10 mouse cellular contexts compared by ENCODE assay signal in genomic region chr9:78395244-78395629, GRCm38 (mm10). TPM values are rescaled to one million over a fixed set of nuclear protein-coding genes. Genes with fewer than 3 reads are reported as not detected.
DNase-seq lines count a peak whose midpoint lies in the region; ATAC-seq and TF ChIP-seq lines count a peak whose summit lies in the region.
"Had no signal": no experiment of that assay in that cellular context is flagged by ENCODE, and none has a peak within 500 bp of the region (broad histone marks: within the 10 kb centered on the region; RNA-seq: fewer than 3 reads in every experiment).

No protein-coding gene starts in this region.

- no peaks in the 10 kb centered on the region for H3K4me1 ChIP-seq in lung, embryonic 14.5 days (ENCODE audit: insufficient read depth)
- H3K4me1 ChIP-seq in forebrain, embryonic 11.5 days (replicated peaks; ENCODE audit: control insufficient read depth, insufficient read depth, low read length) = peaks cover 4% of the 10 kb centered on the region; the same call in 1 of the 2 replicates
- peaks cover 9% of the 10 kb centered on the region for H3K4me1 ChIP-seq in limb, embryonic 10.5 days
- no peaks in the 10 kb centered on the region for H3K4me1 ChIP-seq in neural tube, embryonic 14.5 days (ENCODE audit: control insufficient read depth, insufficient read depth, low read length)

- H3K4me2 ChIP-seq in lung, embryonic 14.5 days = peak overlapping the region; percentile 63
- H3K4me2 ChIP-seq in forebrain, embryonic 11.5 days (ENCODE audit: low read depth, low read length, severe bottlenecking) = peak overlapping the region; percentile 51; the same call in 1 of the 2 replicates
- H3K4me2 ChIP-seq in neural tube, embryonic 14.5 days (ENCODE audit: low read depth, low read length) = peak overlapping the region; percentile 55

- H3K27ac ChIP-seq in lung, embryonic 14.5 days (ENCODE audit: low read depth) = no peak overlapping the region
- H3K27ac ChIP-seq in forebrain, embryonic 11.5 days (ENCODE audit: low read depth, low read length) = no peak overlapping the region
- H3K27ac ChIP-seq in limb, embryonic 10.5 days = no peak overlapping the region
- no peak overlapping the region for H3K27ac ChIP-seq in neural tube, embryonic 14.5 days (ENCODE audit: low read depth, low read length)
- H3K27ac ChIP-seq: left cerebral cortex, adult 2 months had no signal

- 32% methylated on average over 11 of the region's 11 CpGs for WGBS in lung, embryonic 14.5 days
- 43% methylated on average over 11 of the region's 11 CpGs for WGBS in forebrain, embryonic 11.5 days
- WGBS in limb, embryonic 10.5 days = 35% methylated on average over 11 of the region's 11 CpGs
- 33% methylated on average over 11 of the region's 11 CpGs for WGBS in neural tube, embryonic 14.5 days

- no peak overlapping the region for H3K9ac ChIP-seq in lung, embryonic 14.5 days
- H3K9ac ChIP-seq in forebrain, embryonic 11.5 days (ENCODE audit: low read length) = no peak overlapping the region
- H3K9ac ChIP-seq in neural tube, embryonic 14.5 days (replicated peaks; ENCODE audit: low read depth, low read length) = no peak overlapping the region

- no peak for DNase-seq in lung, embryonic 14.5 days
- no peak for DNase-seq in lung, adult 18-20 months
- DNase-seq in forebrain, embryonic 11.5 days (ENCODE audit: low spot score) = no peak
- DNase-seq in limb, embryonic 10.5 days (ENCODE audit: low spot score) = no peak
- no peak for DNase-seq in gastrocnemius, postnatal 10 days
- no peak for DNase-seq in right cerebral cortex, adult 18-20 months

- no peak for TF ChIP-seq CTCF in lung, embryonic 14.5 days (IDR thresholded peaks at IDR 0.05; ENCODE audit: low read depth)

- ATAC-seq in lung, embryonic 14.5 days (ENCODE audit: insufficient read depth) = peak; percentile 10; the same call in 1 of the 2 replicates
- ATAC-seq in forebrain, embryonic 11.5 days (replicated peaks; ENCODE audit: low FRiP score) = no peak
- ATAC-seq in neural tube, embryonic 14.5 days (ENCODE audit: low read depth) = no peak; the same call in 1 of the 2 replicates
- ATAC-seq in activated CD4-positive, CD25-positive, alpha-beta regulatory T cell, adult 4 months = no peak

- H3K36me3 ChIP-seq in lung, embryonic 14.5 days (ENCODE audit: insufficient read depth) = no peaks in the 10 kb centered on the region
- no peaks in the 10 kb centered on the region for H3K36me3 ChIP-seq in forebrain, embryonic 11.5 days (ENCODE audit: control insufficient read depth, insufficient read depth, low read length)
- no peaks in the 10 kb centered on the region for H3K36me3 ChIP-seq in limb, embryonic 10.5 days
- no peaks in the 10 kb centered on the region for H3K36me3 ChIP-seq in neural tube, embryonic 14.5 days (ENCODE audit: control insufficient read depth, insufficient read depth, low read length)

- H3K9me3 ChIP-seq in lung, embryonic 14.5 days (ENCODE audit: low read depth, low read length) = no peaks in the 10 kb centered on the region
- no peaks in the 10 kb centered on the region for H3K9me3 ChIP-seq in forebrain, embryonic 11.5 days (ENCODE audit: control insufficient read depth, low read length)
- no peaks in the 10 kb centered on the region for H3K9me3 ChIP-seq in limb, embryonic 10.5 days (replicated peaks)
- no peaks in the 10 kb centered on the region for H3K9me3 ChIP-seq in neural tube, embryonic 14.5 days (ENCODE audit: control insufficient read depth, low read length)

- peak overlapping the region; percentile 39 for H3K4me3 ChIP-seq in lung, embryonic 14.5 days (ENCODE audit: low read depth, low read length)
- peak overlapping the region; percentile 29; the same call in 1 of the 2 replicates for H3K4me3 ChIP-seq in forebrain, embryonic 11.5 days (ENCODE audit: low read depth, low read length)
- peak overlapping the region; percentile 47 for H3K4me3 ChIP-seq in limb, embryonic 10.5 days
- peak overlapping the region; percentile 40 for H3K4me3 ChIP-seq in neural tube, embryonic 14.5 days (ENCODE audit: low read depth, low read length)

- peaks cover 55% of the 10 kb centered on the region for H3K27me3 ChIP-seq in lung, embryonic 14.5 days (ENCODE audit: insufficient read depth, low read length)
- H3K27me3 ChIP-seq in forebrain, embryonic 11.5 days (ENCODE audit: control insufficient read depth, insufficient read depth, low read length) = peaks cover 34% of the 10 kb centered on the region
- peaks cover 73% of the 10 kb centered on the region for H3K27me3 ChIP-seq in limb, embryonic 10.5 days (ENCODE audit: low read depth, poor library complexity, severe bottlenecking)
- H3K27me3 ChIP-seq in neural tube, embryonic 14.5 days (ENCODE audit: control insufficient read depth, insufficient read depth, low read length) = peaks cover 12% of the 10 kb centered on the region

RNA-seq across cellular contexts. Expression of gene Ddx43, which starts 0.3 kb away (rescaled TPM):
- polyA plus RNA-seq in lung, embryonic 14.5 days (2014; fragmentation: Nextera tagmentation; extraction: Ambion mirVana) = 0.14 and 0.18 TPM in 2 replicates
- 0.28 and 0.49 TPM in 2 replicates for polyA plus RNA-seq in forebrain, embryonic 11.5 days (2014; fragmentation: Nextera tagmentation; extraction: Ambion mirVana)
- 0.15 and 0.18 TPM in 2 replicates for polyA plus RNA-seq in limb, embryonic 10.5 days (2016; fragmentation: Nextera tagmentation; extraction: Ambion mirVana)
- polyA plus RNA-seq in neural tube, embryonic 14.5 days (2014; fragmentation: Nextera tagmentation; extraction: Ambion mirVana) = 0.12 and 0.59 TPM in 2 replicates
- total RNA-seq in gastrocnemius, postnatal 10 days (2021) = not detected
- polyA plus RNA-seq in activated CD4-positive, CD25-positive, alpha-beta regulatory T cell, adult 4 months (2017; shearing (Covaris generic)) = 1 to 10 TPM; 2.7 to 3.1 TPM

RNA-seq across cellular contexts. Expression of gene Ooep, which starts 16.7 kb away (rescaled TPM):
- polyA plus RNA-seq in lung, embryonic 14.5 days (2014; fragmentation: Nextera tagmentation; extraction: Ambion mirVana) = 1.7 and 2.9 TPM in 2 replicates
- 4.7 and 5.2 TPM in 2 replicates for polyA plus RNA-seq in forebrain, embryonic 11.5 days (2014; fragmentation: Nextera tagmentation; extraction: Ambion mirVana)
- polyA plus RNA-seq in limb, embryonic 10.5 days (2016; fragmentation: Nextera tagmentation; extraction: Ambion mirVana) = 0.40 and 0.90 TPM in 2 replicates
- polyA plus RNA-seq in neural tube, embryonic 14.5 days (2014; fragmentation: Nextera tagmentation; extraction: Ambion mirVana) = 4.1 and 4.9 TPM in 2 replicates
- under 1 TPM in 1 of 2 experiments, not detected in 1; 0.12 TPM for total RNA-seq in gastrocnemius, postnatal 10 days (2021)
- under 1 TPM in 1 of 2 experiments, not detected in 1; 0.16 TPM for polyA plus RNA-seq in activated CD4-positive, CD25-positive, alpha-beta regulatory T cell, adult 4 months (2017; shearing (Covaris generic))
- total RNA-seq: left cerebral cortex, adult 2 months had no signal

RNA-seq across cellular contexts. Expression of gene Dppa5a, which starts 27.3 kb away (rescaled TPM):
- not detected in 2 replicates for polyA plus RNA-seq in lung, embryonic 14.5 days (2014; fragmentation: Nextera tagmentation; extraction: Ambion mirVana)
- 0.48 and 0.65 TPM in 2 replicates for polyA plus RNA-seq in forebrain, embryonic 11.5 days (2014; fragmentation: Nextera tagmentation; extraction: Ambion mirVana)
- not detected in 2 replicates for polyA plus RNA-seq in limb, embryonic 10.5 days (2016; fragmentation: Nextera tagmentation; extraction: Ambion mirVana)
- 3.1 and 5.9 TPM in 2 replicates for polyA plus RNA-seq in neural tube, embryonic 14.5 days (2014; fragmentation: Nextera tagmentation; extraction: Ambion mirVana)
- not detected for total RNA-seq in gastrocnemius, postnatal 10 days (2021)
- polyA plus RNA-seq in activated CD4-positive, CD25-positive, alpha-beta regulatory T cell, adult 4 months (2017; shearing (Covaris generic)) = not detected
- total RNA-seq: left cerebral cortex, adult 2 months had no signal

RNA-seq across cellular contexts. Expression of gene Gsta2, which starts 39.6 kb away (rescaled TPM):
- polyA plus RNA-seq in lung, embryonic 14.5 days (2014; fragmentation: Nextera tagmentation; extraction: Ambion mirVana) = 0.21 TPM in 1 of 2 replicates, not detected in the other
- polyA plus RNA-seq in forebrain, embryonic 11.5 days (2014; fragmentation: Nextera tagmentation; extraction: Ambion mirVana) = not detected in 2 replicates
- not detected in 2 replicates for polyA plus RNA-seq in limb, embryonic 10.5 days (2016; fragmentation: Nextera tagmentation; extraction: Ambion mirVana)
- polyA plus RNA-seq in neural tube, embryonic 14.5 days (2014; fragmentation: Nextera tagmentation; extraction: Ambion mirVana) = not detected in 2 replicates
- not detected for total RNA-seq in gastrocnemius, postnatal 10 days (2021)
- polyA plus RNA-seq in activated CD4-positive, CD25-positive, alpha-beta regulatory T cell, adult 4 months (2017; shearing (Covaris generic)) = not detected
- total RNA-seq: left cerebral cortex, adult 2 months had no signal
- polyA plus RNA-seq: brain, embryonic 14.5 days had no signal

RNA-seq across cellular contexts. Expression of gene Cgas, which starts 47.8 kb away (rescaled TPM):
- polyA plus RNA-seq in lung, embryonic 14.5 days (2014; fragmentation: Nextera tagmentation; extraction: Ambion mirVana) = 3.1 and 3.4 TPM in 2 replicates
- polyA plus RNA-seq in forebrain, embryonic 11.5 days (2014; fragmentation: Nextera tagmentation; extraction: Ambion mirVana) = 0.39 and 0.44 TPM in 2 replicates
- polyA plus RNA-seq in limb, embryonic 10.5 days (2016; fragmentation: Nextera tagmentation; extraction: Ambion mirVana) = 0.34 and 0.45 TPM in 2 replicates
- polyA plus RNA-seq in neural tube, embryonic 14.5 days (2014; fragmentation: Nextera tagmentation; extraction: Ambion mirVana) = 0.60 and 0.70 TPM in 2 replicates
- total RNA-seq in gastrocnemius, postnatal 10 days (2021) = 1 to 10 TPM in 1 of 2 experiments, under 1 TPM in 1; 0.96 to 1.2 TPM
- polyA plus RNA-seq in activated CD4-positive, CD25-positive, alpha-beta regulatory T cell, adult 4 months (2017; shearing (Covaris generic)) = 1 to 10 TPM; 2.6 to 3.4 TPM
